Mouse (Mus musculus) MEL (cell line): ENCODE data around the gene Ppia.
A peak's percentile ranks its signal among the peaks of the same experiment; 100 is the strongest.

Source experiments
- CTCF ChIP-seq, 3 experiments: IDR thresholded peaks in 2 of 3; conservative IDR thresholded peaks in 1 of 3; 2 replicates each; pipeline ENCODE4 v1.5.1; 2011 to 2012; ENCODE audit warnings: low read length in 3 of 3, low read depth in 2 of 3, mild to moderate bottlenecking in 2 of 3, improper control_type of control experiment in 1 of 3, inconsistent platforms in 1 of 3, mixed read lengths in 1 of 3, moderate library complexity in 1 of 3; ENCODE audit not compliant: control insufficient read depth in 1 of 3, insufficient read depth in 1 of 3, poor library complexity in 1 of 3, severe bottlenecking in 1 of 3
- E2F4 ChIP-seq: IDR thresholded peaks from 2 replicates; pipeline ENCODE4 v1.6.1; 2011; ENCODE audit warnings: low read depth, low read length, improper control_type of control experiment, borderline replicate concordance
- GATA1 ChIP-seq: IDR thresholded peaks from 2 replicates; pipeline ENCODE4 v1.6.1; 2011; ENCODE audit warnings: low read depth, low read length, improper control_type of control experiment
- MAFK ChIP-seq: IDR thresholded peaks from 2 replicates; pipeline ENCODE4 v1.6.1; 2011; ENCODE audit warnings: low read depth, mild to moderate bottlenecking, low read length, improper control_type of control experiment, borderline replicate concordance
- MAX ChIP-seq: IDR thresholded peaks from 2 replicates; pipeline ENCODE4 v1.6.1; 2011; ENCODE audit warnings: low read length, improper control_type of control experiment
- POLR2AphosphoS2 ChIP-seq: IDR thresholded peaks from 2 replicates; pipeline ENCODE4 v1.6.1; 2011; ENCODE audit warnings: low read length, improper control_type of control experiment
- USF2 ChIP-seq, 2 experiments: IDR thresholded peaks; 2 replicates each; pipeline ENCODE4 v1.6.1; 2011 to 2012; ENCODE audit warnings: improper control_type of control experiment in 2 of 2, low read length in 2 of 2, borderline replicate concordance in 1 of 2, inconsistent platforms in 1 of 2, low read depth in 1 of 2, mild to moderate bottlenecking in 1 of 2; ENCODE audit not compliant: insufficient read depth in 1 of 2

- TF ChIP-seq GATA1 = peak; percentile 51; the same call in 1 of the 2 replicates
- TF ChIP-seq CTCF (IDR thresholded peaks at IDR 0.05 in 2 of 3, conservative IDR thresholded peaks at IDR 0.05 in 1 of 3; ENCODE audit: control insufficient read depth in 1 of 3, insufficient read depth in 1 of 3, low read depth in 2 of 3, low read length in 3 of 3, poor library complexity in 1 of 3, severe bottlenecking in 1 of 3) = peak; percentile 81 to 98 (median 97)
- TF ChIP-seq E2F4 = no peak
- no peak for TF ChIP-seq POLR2AphosphoS2
- no peak for TF ChIP-seq USF2 (IDR thresholded peaks at IDR 0.05; ENCODE audit: borderline replicate concordance in 1 of 2, insufficient read depth in 1 of 2, low read depth in 1 of 2, low read length in 2 of 2)
- peak; percentile 44 for TF ChIP-seq MAX
- TF ChIP-seq MAFK = no peak
These were observed 49.4 kb upstream of the Ppia start for GRCm38 (mm10) chr11:6365885-6366284.
